10 mouse cellular contexts compared by ENCODE assay signal in genomic region chr4:149628810-149629209, GRCm38 (mm10).
"Had no signal": no experiment of that assay in that cellular context is flagged by ENCODE, and none has a peak within 500 bp of the region (broad histone marks: within the 10 kb centered on the region; RNA-seq: fewer than 3 reads in every experiment).

No protein-coding gene starts in this region.

- DNase-seq: layer of hippocampus, adult 9-11 months; thymus, adult 18-20 months had no signal

- H3K9ac ChIP-seq: kidney, embryonic 15.5 days; limb, embryonic 12.5 days; liver, embryonic 13.5 days; liver, postnatal 0 days; midbrain, embryonic 12.5 days; neural tube, embryonic 13.5 days had no signal

- H3K4me3 ChIP-seq: kidney, embryonic 15.5 days; limb, embryonic 12.5 days; liver, embryonic 13.5 days; midbrain, embryonic 12.5 days; neural tube, embryonic 13.5 days had no signal

- ATAC-seq: liver, postnatal 0 days; midbrain, embryonic 16.5 days had no signal

- H3K4me2 ChIP-seq: kidney, embryonic 15.5 days; limb, embryonic 12.5 days; liver, embryonic 13.5 days; midbrain, embryonic 12.5 days; neural tube, embryonic 13.5 days had no signal

- H3K36me3 ChIP-seq: liver, embryonic 13.5 days had no signal

- H3K27ac ChIP-seq: kidney, embryonic 15.5 days; limb, embryonic 12.5 days; liver, embryonic 13.5 days; macrophage; midbrain, embryonic 12.5 days; neural tube, embryonic 13.5 days had no signal

- H3K27me3 ChIP-seq: kidney, embryonic 15.5 days; limb, embryonic 12.5 days; liver, embryonic 13.5 days; midbrain, embryonic 12.5 days; neural tube, embryonic 13.5 days had no signal

- H3K9me3 ChIP-seq: kidney, embryonic 15.5 days; limb, embryonic 12.5 days; liver, embryonic 13.5 days; midbrain, embryonic 12.5 days; neural tube, embryonic 13.5 days had no signal

- H3K4me1 ChIP-seq: kidney, embryonic 15.5 days had no signal
